Mouse (Mus musculus) lung, adult 18-20 months (tissue): ENCODE data around the gene Olfm4.

Experiments
- DNase-seq, 2 experiments: peaks; one replicate each; pipeline ENCODE4 v3.0.0; 2022; ENCODE audit warnings: mixed read lengths in 2 of 2

Olfm4 gene

DNA sequence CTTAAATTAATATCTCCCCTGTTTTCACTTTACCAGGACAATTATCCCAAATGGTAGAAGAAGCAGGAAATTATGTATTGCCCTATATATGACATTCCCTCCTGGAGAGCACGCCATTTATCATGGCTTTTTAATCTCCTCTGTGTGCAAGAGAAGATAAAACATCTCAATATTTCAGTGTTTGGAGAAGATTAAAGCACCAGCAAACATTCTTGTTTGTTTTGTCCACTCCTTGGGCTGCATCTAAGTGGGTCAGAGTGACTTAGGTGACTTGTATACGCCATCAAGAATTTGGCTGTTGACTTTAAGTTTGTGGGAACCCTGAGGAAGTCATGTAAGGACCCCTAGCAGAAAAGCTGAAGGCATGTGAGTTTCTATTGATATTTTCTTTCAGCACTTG, at the start of gene Olfm4:
Olfm4 (plus strand) TSS at position 301 of the 400 bp plus-strand sequence.
- DNase-seq = no peak

DNA sequence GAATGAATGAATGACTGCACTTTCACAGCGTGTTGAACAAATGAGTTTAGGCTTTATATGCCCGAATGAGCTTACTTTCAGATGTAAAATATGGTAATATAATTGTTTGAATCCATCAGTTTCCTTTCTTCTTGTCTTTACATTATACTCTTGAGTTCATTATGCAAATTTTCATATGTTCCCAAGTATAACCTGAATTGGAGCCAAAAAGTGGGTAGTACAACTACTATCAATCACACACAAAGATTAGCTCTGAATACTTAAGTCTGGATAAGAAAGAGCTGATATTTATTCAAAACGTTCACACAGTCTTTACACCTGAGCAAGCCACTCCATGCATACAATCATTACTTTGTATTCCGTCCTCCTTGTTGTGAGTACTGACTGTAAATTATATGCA, 49.5 kb upstream of the Olfm4 start:
- no peak for DNase-seq

DNA sequence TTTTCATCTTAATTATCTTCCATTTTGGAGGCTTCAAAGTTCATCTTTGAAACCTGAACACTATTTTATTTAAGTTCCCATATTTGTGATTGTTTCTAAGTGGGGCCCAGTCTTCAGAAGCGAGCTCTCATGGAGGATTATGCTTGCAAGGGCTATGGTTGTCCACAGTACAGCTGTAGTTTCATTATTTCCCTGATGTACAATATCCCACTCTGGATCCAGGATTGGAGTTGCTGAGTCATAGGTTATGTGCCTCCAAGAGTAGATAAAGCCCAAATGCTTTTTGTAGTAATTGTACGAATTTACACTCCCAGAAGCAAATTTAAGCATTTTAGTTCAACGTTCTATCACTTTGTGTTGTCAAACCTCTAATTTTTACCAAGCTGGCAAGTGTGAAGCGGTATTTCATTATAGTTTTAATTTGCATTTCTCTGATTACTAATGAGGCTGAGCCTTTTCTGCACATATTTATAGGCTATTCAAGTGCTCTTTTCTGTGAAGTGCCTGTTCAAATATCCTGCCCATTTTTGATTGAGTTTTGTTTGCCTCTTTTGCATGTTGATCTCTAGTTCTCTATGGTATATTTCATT, 46.9 kb upstream of the Olfm4 start:
- no peak for DNase-seq

DNA sequence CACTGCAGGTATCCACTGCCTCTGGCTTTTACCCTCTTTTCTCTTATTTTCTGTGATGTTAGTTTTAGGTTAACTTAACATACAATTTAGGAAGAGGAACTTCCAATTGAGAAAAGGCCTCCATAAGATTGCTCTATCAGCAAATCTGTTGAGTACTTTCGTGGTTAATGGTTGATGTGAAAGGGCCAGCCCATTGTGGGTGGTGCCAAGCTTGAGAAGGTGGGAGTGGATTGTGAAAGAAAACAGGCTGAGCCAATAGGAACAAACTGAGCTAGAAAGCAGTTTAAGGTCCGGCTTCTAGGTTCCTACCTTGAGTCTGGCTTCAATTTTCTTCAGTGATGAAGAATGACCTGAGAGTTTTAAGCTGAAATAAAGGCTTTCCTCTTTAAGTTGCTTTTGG, 38.0 kb upstream of the Olfm4 start:
- DNase-seq = no peak

DNA sequence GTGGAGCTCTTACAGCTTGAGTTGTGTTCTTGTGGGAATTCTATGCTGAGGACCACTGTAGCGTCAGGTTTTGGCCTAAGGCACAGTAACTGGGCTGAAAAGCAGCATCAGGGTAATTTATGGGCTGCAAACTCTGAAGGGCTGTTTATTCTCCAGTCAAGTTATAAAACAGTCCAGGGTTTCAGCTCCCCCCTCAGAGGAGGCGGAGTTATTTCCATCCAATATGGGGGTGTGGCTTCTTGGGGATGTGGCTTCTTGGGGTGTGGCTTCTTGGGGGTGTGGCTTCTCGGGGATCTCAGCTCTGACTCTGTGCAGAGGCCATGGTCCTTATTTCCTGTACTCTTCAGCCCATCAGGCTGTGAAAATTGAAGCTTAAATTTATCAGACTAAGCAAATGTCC, 28.2 kb upstream of the Olfm4 start:
- DNase-seq = no peak

DNA sequence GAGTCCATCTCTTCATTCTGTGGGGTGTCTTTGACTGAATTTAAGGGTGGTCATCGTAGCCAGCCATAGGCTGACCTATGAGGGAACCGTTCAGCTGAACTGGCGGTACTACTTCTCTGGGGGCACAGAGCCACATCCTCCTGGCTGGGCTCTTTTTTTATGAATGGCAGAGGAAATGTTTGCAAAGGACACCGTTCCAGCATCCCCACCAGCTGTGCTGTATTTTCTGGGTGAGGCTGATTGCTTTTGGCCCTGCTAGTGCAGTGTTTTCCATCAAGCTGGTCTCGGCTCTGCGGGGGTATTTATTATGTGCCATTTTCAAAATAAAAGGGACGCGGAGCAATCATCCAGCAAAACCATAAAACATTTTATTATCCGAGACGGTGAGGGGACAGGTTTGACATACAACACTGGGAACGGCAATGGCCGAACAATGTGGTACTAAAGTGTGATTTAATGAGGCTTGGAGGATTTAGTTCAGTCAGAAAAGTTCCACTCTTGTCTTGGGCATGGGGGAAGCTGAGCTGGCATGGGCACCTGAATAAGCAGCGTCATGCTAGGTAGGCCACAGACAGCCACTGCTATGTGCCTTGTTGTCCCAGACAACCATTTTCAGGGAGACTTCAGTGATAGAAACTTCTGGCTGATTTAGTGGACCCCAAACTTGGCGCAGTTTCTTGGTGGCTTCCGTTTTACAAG, 25.9 kb upstream of the Olfm4 start:
- no peak for DNase-seq

DNA sequence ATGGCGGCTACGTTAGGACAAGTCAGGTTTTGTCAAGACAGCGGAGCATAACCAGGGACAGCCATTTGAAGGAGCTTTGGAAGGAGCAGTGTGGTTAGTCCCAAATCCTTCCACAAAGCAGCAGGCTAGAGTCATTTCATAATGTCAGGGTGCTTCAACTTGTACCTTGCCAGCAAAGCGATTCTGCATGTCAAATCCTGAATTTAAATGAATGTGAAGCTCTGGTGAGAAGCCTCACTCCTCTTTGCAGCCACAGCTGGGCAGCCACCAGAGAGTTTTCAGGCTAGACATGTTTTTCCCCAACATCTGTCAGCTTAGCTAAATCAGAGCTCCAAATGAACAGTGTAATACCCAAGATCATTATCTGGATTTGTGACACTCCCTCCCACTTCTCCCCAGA, 22.7 kb upstream of the Olfm4 start:
- no peak for DNase-seq

DNA sequence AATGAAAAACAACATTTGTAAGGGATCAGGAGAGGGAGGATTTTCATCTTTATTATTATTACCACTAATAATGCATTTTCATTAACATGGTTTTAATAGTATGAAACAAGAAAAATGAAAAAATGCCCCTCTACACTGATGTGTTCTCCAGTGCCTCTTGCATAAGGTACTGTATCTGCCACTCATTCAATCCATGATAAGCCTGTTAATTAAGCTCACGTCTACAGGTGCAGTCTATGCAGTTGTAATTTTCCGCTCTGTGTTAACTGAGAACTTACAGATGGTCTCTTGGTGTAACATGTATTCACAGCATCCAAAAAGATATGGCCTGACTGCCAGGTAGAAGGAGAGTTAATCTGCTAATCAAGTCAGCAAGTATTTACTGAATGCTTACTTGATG, 22.3 kb upstream of the Olfm4 start:
- no peak for DNase-seq

DNA sequence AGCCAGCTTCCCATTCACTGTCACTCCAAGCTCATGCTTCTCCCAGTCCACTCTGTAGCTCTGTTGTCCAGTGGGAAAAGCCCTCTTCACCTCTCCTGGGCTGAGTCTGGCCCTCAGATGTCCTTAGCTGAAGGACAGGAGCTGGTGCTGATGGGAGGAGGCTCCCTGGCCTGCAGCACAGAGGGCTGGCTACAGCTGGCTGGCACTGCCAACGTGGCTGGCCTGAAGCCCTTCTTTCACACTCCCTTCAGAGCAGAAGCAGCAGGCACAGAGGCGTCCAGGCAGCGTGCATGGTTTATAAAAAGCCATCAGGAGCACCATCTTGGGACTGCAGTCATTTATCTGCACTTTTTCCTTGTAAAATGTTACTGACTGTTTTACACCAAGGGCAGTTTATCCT, 13.7 kb upstream of the Olfm4 start:
- DNase-seq = no peak

DNA sequence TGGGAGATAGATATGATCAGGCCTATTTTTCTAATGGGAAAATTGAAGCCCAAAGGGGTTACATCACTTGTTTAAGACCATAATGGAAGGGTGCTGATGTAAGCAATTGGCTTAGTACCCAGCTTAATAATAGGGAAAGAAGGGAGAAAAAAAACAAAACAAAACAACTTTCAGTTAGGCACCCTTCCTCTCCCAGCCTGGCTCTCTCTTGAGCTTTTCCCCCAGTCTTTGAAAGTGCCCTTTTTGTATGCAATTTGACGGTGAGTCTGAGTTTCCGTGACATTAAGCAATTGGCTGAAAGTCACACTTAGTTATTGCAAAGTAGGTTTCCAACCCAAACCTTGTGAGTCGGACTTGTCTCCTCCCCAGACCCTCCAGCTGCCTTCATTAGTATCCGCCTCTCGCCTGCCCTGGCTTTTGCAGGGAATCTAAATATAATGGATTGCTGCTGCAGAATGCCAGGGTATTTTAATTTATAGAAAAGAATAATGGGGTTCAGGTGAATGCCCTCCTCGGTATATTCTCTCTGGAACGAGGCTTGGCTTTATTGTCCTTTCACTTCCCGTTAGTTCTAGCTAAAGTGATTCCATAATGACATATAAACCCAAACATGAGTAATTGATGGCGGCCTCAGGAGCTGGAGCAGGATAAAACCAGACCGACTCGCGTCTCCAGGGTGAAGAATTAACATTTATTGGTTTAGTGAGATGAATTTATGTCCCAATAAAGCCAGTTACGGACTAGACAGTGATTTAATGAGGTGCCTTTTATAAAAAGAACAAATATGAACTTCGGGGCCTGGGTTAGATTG, 12.7 kb upstream of the Olfm4 start:
- no peak for DNase-seq

DNA sequence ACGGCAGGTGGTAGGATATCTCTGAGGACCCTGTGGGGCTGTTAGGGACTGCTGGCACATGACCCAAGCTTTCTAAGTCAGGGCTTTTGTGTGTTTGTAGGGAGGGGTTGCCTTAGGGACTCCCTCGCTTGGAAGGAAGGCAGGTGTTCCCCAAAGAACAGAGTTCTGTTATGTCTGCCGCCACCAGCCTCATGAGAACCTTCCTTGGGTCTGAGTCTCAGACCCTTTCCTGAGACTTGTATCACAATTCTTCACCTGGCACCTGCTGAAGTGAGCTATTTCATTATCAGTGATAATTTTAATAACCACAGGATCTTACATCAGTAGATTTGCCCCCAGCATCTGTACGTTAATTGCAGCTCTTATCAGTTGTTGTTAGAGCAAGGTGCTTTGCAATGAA, 2.4 kb upstream of the Olfm4 start:
- DNase-seq = no peak

DNA sequence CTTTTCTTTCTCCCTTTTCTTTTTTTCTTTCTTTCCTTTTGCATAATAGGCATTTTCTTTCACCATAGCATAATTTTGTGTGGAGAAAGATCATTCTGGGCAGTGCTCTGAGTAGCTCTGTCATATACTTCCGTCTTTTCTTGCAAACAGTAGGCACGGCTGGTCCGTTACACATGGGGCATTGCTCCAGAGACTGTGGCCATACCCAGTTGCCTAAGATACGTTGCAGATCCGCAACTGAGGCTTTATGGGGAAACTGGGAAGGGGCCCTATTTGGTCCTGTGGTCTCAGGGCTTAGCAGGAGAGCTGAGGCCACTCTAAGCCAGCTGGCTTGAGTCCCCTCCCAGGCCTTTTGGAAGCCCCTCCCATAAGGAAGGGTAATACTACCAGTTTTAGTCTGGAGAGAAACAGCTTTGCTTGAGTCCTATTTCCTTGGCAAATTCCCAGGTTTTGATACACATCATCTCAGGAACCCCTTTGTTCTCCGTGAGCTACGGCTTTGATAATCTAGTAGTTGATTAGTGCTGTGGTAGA, 1.3 kb downstream of the Olfm4 start:
- no peak for DNase-seq

DNA sequence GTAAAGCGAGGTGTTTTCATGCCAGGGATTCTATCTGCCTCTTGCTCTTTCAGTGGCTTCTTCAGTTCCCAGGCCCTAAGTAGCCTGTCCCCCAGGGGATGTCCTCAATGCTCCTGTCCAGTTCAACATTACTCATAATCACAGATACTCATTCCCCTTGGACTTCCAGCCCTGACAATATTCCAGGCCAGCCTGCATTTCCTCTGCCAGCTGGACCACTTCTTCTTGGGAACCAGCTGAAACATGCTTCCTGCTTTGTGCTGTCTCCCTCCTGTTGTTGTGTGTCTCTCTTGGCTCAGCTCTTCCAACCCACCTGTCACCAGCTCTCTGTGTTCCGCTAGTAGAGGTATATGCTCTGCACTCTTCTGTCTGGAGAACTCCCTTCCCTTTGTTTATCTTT, 1.8 kb downstream of the Olfm4 start:
- no peak for DNase-seq

DNA sequence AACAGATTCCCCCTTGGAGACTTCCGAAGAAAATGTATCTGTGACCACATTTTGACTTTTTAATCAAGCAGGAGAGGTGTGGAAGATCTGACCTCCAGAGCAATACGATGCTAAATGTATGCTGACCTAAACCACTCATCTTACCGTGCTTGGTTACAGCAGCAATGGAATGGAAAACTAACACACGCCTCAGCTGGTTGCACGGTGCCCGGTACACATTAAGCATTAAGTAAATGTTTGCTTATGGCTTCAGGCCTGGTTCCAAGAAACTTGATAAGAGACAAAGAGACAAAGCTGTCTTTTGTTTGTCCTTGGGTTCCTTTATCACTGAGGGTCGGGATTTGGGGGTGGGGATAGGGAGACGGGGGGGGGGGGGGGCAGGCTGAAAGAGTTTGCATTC, 3.0 kb downstream of the Olfm4 start:
- peak in 1 of 2 experiments; percentile 14 for DNase-seq

DNA sequence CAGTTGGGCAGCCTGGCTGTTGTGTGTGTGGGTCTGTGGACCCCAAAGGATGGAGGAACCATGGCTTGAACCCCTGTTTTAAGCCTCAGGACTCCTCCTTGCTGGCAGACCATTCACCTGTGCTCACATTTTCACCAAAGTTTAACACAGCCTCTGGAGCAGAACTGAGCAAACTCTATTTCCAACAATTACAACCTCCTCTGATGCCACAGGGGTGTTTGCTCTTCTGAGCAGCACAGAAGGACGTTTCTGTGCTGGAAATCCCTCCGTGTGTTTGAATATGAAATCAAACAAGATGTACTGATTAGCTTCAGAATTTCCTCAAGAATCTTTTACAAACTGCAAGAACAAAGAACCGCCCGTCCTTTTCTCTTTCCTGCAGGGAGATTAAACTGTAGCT, 5.9 kb downstream of the Olfm4 start:
- no peak for DNase-seq

DNA sequence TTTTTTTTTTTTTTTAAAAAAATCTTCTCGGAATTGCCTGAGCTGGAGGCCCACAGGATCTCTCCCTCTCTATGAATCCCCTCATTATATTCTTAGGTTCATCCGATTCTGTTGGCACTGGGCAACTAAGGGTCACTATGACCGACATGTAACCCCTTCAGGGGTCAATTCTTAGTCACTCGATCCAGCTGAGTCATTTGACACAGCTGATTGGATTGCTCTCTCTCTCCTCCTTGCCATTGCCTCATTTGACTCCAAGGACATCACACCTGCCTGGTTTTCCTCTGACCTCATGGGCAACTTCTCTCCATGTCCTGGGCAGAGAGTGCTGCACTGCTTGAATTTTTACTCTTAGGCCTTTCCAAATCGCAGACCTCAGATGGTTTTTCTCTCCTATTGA, 6.7 kb downstream of the Olfm4 start:
- no peak for DNase-seq

DNA sequence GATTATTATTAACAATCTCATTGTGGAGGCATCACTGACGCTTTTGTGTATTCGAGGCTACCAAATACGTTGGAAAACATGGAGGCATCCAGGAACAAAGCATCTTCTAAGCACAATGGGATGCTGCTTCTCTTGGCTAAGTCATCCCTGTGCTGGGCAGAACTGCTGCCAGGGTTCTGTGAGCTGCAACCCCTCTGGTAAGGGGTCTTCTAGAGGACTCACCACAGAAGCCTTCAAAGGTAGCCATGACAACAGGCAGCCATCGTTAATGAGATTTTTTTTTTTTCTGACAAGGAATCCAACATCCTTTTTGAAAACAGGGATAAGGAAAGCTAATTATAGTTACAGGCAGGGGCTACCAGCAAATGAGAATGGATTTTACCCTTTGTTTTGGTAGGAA, 13.7 kb downstream of the Olfm4 start:
- DNase-seq = no peak

DNA sequence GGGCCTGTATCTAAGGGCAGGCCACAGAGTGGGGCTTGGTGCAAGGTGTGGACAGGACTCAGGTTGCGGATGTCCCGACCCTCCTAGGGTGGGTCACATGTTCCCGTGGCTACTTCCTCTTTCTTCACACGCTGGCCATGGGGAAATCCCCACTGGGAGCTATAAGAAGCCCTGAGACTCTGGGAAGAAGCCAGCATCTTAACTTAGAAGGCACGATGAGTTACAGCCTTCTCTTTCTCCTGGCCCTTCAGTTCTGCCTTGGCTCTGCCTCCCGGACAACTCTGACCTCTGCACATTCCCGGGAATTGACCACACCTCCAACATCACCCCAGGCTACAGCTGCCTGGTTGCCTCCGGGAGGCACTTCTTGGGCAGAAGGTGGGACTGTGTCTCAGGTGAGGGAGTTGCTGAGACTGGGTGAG, 16.2 kb downstream of the Olfm4 start:
- no peak for DNase-seq

DNA sequence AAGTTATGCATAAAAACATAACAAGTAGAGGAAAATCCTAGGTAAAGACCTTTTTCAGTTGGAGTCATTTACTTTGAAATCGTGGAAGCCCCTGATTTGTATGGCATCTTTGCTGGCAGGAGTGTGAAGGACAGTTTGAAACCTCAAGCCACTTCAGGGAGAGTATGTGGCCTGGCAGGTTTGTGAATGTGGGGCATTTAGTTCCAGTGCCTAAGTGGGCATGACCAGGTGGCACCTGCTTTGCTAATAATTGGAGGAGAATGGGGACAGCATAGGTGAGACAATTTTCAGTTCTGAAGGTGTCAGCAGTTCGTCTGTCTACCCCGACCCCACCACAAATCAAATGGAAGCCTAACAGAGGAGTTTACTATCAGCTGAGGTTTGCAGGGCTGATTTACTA, 23.8 kb downstream of the Olfm4 start:
- no peak for DNase-seq

DNA sequence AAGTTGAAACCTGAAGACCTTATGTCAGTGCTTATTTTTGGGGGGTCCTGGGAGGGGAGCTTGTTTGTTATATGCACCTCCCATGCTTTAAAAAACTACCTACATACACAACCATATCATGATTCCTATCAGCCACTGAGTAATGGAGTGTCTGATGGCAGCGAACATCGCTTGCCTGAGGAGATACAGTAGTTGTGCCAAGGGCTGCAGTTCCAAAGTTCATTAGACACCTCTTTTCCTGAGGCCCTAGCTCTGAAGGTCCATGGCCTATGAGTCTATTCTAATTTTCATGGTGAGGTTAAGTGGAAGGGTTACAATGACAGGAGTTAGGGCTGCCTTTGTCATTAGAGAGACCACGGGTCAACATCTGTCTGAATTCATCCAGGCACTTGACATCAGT, 26.5 kb downstream of the Olfm4 start:
- no peak for DNase-seq

DNA sequence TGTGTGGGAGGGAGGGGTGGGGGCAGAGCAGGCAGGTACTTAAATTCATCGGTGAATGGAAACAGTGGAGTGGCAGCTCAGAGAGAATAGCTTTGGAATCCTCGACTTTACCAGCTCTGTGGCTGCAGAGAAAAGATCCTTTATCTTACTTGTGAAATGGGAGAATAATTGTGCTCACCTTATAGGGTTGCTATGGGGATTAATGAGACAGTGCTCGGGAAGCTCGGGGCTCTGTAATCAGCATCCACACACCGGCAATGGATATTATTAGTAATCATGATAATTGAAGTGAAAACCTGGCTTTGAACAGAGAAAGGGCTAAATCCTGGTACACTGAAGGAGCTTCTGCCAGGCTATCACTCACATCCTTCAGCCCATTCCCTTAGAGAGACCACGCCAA, 31.1 kb downstream of the Olfm4 start:
- DNase-seq = no peak

DNA sequence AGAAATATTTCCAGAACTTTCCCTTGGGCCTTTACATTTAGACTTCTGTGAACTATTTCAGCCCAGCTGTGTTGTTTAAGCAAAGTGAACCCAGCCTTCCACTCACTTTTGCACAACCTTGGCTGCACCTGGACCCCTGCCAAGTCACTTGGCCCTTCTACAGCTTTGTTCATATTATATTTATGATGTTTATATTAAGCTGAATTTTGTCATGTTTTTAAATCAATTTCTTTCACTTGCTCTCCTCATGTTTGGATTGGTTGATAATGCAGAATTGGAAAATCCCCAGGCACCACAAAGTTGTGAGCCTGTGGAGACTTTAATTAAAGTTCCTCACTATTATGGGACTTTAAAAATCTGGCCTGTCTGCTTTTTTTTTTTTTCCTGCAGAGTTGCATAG, 32.2 kb downstream of the Olfm4 start:
- DNase-seq = no peak

DNA sequence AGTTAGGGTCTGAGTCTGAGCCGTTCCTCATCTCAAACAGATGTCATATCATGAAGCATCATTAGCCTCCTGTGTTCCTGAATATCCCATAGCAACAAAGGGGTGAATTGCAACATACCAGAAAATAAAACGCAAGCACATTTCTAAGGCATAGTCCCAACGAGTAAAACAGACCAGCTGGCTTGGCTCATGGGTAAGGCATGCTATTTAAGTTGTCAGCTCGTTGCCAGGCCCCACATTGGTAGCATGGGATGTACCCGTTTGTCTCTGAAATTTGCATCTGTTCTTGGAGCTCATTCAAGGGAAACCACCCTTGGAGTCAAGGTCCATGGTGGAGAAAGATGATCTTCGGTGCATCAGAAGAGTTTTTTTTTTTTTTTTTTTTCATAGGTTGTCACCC, 42.2 kb downstream of the Olfm4 start:
- peak in 1 of 2 experiments; percentile 0 for DNase-seq
